Comparison of ENCODE assay signal across 8 mouse cellular contexts in the genomic region with DNA sequence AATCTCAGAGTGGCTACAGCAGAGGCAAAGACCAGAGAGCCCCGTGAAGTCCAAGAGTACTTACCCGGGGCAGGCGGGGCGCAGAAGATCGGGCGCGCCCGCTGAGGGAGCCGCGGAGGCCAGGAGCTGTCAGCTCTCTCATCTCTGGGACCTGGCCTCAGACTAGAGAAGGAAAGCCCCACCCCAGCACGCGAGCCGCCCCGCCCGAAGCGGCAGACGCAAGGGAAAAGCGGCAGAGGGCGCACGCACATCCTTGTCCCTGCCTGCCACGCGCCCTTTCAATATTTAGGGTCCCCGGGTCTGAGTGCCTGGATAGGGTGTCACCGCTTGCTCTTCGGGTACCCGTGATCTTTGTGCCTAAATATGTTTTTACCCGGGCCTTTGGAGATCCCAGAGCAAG. TPM values are rescaled to one million over a fixed set of nuclear protein-coding genes. Genes with fewer than 3 reads are reported as not detected.
A peak's percentile ranks its signal among the peaks of the same experiment; 100 is the strongest.
DNase-seq lines count a peak whose midpoint lies in the region; ATAC-seq and TF ChIP-seq lines count a peak whose summit lies in the region.

A gene (minus strand): TSS at position 165 of the 400 bp plus-strand sequence.

- H3K9ac ChIP-seq in hindbrain, postnatal 0 days (replicated peaks; ENCODE audit: low read length) = 0 out of 2 replicates have a peak within 1 kb of the TSS, but pooled peaks have one; percentile 18
- no peak within 1 kb of the TSS for H3K9ac ChIP-seq in liver, embryonic 12.5 days
- H3K9ac ChIP-seq in midbrain, postnatal 0 days (replicated peaks; ENCODE audit: low read length, poor library complexity, severe bottlenecking) = 0 out of 2 replicates have a peak within 1 kb of the TSS, but pooled peaks have one; percentile 13

- TF ChIP-seq CTCF in hindbrain, postnatal 0 days (IDR thresholded peaks at IDR 0.05; ENCODE audit: low read depth) = peak; percentile 56
- TF ChIP-seq CTCF in midbrain, postnatal 0 days (IDR thresholded peaks at IDR 0.05) = peak; percentile 49

- H3K27me3 ChIP-seq in hindbrain, postnatal 0 days (ENCODE audit: insufficient read depth, low read length) = no peaks in the 10 kb centered on the region
- H3K27me3 ChIP-seq in liver, embryonic 12.5 days (replicated peaks) = peaks cover 40% of the 10 kb centered on the region
- H3K27me3 ChIP-seq in midbrain, postnatal 0 days (ENCODE audit: insufficient read depth, low read length) = peaks cover 14% of the 10 kb centered on the region; the same call in 1 of the 2 replicates

- H3K4me1 ChIP-seq in hindbrain, postnatal 0 days (ENCODE audit: insufficient read depth, low read length) = no peaks in the 10 kb centered on the region
- peaks cover 9% of the 10 kb centered on the region for H3K4me1 ChIP-seq in liver, embryonic 12.5 days
- H3K4me1 ChIP-seq in midbrain, postnatal 0 days (ENCODE audit: insufficient read depth, low read length) = no peaks in the 10 kb centered on the region

- no peak within 1 kb of the TSS for H3K27ac ChIP-seq in hindbrain, postnatal 0 days
- H3K27ac ChIP-seq in liver, embryonic 12.5 days = no peak within 1 kb of the TSS
- H3K27ac ChIP-seq in midbrain, postnatal 0 days (ENCODE audit: low read depth, low read length) = no peak within 1 kb of the TSS

- H3K4me2 ChIP-seq in hindbrain, postnatal 0 days (ENCODE audit: low read depth, low read length) = peak within 1 kb of the TSS; percentile 62
- H3K4me2 ChIP-seq in liver, embryonic 12.5 days = peak within 1 kb of the TSS; percentile 56
- peak within 1 kb of the TSS; percentile 63 for H3K4me2 ChIP-seq in midbrain, postnatal 0 days (ENCODE audit: low read depth, low read length, poor library complexity, severe bottlenecking)

- WGBS in hindbrain, postnatal 0 days = under 1% methylated on average over 27 of the region's 27 CpGs
- 2% methylated on average over 27 of the region's 27 CpGs for WGBS in liver, embryonic 12.5 days (ENCODE audit: insufficient replicate concordance)
- WGBS in midbrain, postnatal 0 days = 4% methylated on average over 27 of the region's 27 CpGs

- peak within 1 kb of the TSS; percentile 30 for H3K4me3 ChIP-seq in hindbrain, postnatal 0 days (ENCODE audit: low read length)
- H3K4me3 ChIP-seq in liver, embryonic 12.5 days = peak within 1 kb of the TSS; percentile 22
- peak within 1 kb of the TSS; percentile 27; the same call in 1 of the 2 replicates for H3K4me3 ChIP-seq in midbrain, postnatal 0 days (ENCODE audit: low read depth, low read length)

- H3K9me3 ChIP-seq in hindbrain, postnatal 0 days (ENCODE audit: low read length) = no peaks in the 10 kb centered on the region
- H3K9me3 ChIP-seq in liver, embryonic 12.5 days (replicated peaks) = no peaks in the 10 kb centered on the region
- H3K9me3 ChIP-seq in midbrain, postnatal 0 days (ENCODE audit: low read length) = no peaks in the 10 kb centered on the region

- no peaks in the 10 kb centered on the region for H3K36me3 ChIP-seq in hindbrain, postnatal 0 days (ENCODE audit: insufficient read depth, low read length)
- H3K36me3 ChIP-seq in liver, embryonic 12.5 days = no peaks in the 10 kb centered on the region
- H3K36me3 ChIP-seq in midbrain, postnatal 0 days (ENCODE audit: insufficient read depth, low read length) = no peaks in the 10 kb centered on the region

- DNase-seq in CD4-positive, CD25-positive, alpha-beta regulatory T cell, adult 2 months (ENCODE audit: low read depth, low spot score) = peak; percentile 22
- peak; percentile 39 for DNase-seq in c-Kit-positive CD71-negative TER-119-negative erythroid progenitor cells, embryonic 14.5 days (ENCODE audit: low read depth)
- DNase-seq in gastrocnemius, postnatal 10 days = peak; percentile 44
- DNase-seq in hindbrain, postnatal 0 days (ENCODE audit: low spot score) = peak; percentile 44
- no peak for DNase-seq in midbrain, postnatal 0 days (ENCODE audit: low spot score)
- peak; percentile 59 for DNase-seq in thymus, postnatal 0 days (ENCODE audit: low spot score)

- ATAC-seq in CD4-positive, CD25-positive, alpha-beta regulatory T cell, adult 4 months = no peak
- ATAC-seq in hindbrain, postnatal 0 days = peak; percentile 45; the same call in 1 of the 2 replicates
- ATAC-seq in liver, embryonic 12.5 days = peak; percentile 76
- ATAC-seq in midbrain, postnatal 0 days (ENCODE audit: low FRiP score) = no peak

RNA-seq across cellular contexts. Expression of the gene that starts here (rescaled TPM):
- under 1 TPM; 0.15 to 0.16 TPM for polyA plus RNA-seq in CD4-positive, CD25-positive, alpha-beta regulatory T cell, adult 4 months (2017; shearing (Covaris generic))
- total RNA-seq in gastrocnemius, postnatal 10 days (2021) = under 1 TPM; 0.09 to 0.16 TPM
- 0.99 and 3.3 TPM in 2 replicates for total RNA-seq in hindbrain, postnatal 0 days (2014; rRNA removed)
- 0.45 and 0.54 TPM in 2 replicates for polyA plus RNA-seq in hindbrain, postnatal 0 days (2015; fragmentation: Nextera tagmentation; extraction: Ambion mirVana)
- 0.12 and 0.48 TPM in 2 replicates for polyA plus RNA-seq in liver, embryonic 12.5 days (2016; fragmentation: Nextera tagmentation; extraction: Ambion mirVana)
- total RNA-seq in midbrain, postnatal 0 days (2014; rRNA removed) = 0.88 and 0.99 TPM in 2 replicates
- 0.45 and 0.68 TPM in 2 replicates for polyA plus RNA-seq in midbrain, postnatal 0 days (2015; fragmentation: Nextera tagmentation; extraction: Ambion mirVana)
- polyA plus RNA-seq in thymus, postnatal 0 days (2015; fragmentation: Nextera tagmentation; extraction: Ambion mirVana) = 0.08 and 0.18 TPM in 2 replicates

Comparison
In these comparisons a context has a peak if more than half of its experiments do, and no peak if none do; other contexts are left out.
1. Peak in DNase-seq in gastrocnemius, postnatal 10 days; RNA of the gene not detected or under 1 TPM.
2. Peak in ATAC-seq, H3K4me3 ChIP-seq and H3K4me2 ChIP-seq in liver, embryonic 12.5 days; RNA of the gene not detected or under 1 TPM.
3. Peak in DNase-seq in thymus, postnatal 0 days; RNA of the gene not detected or under 1 TPM.